Mouse (Mus musculus): ENCODE results near the gene Dnm3. TPM values are rescaled to one million over a fixed set of nuclear protein-coding genes. Genes with fewer than 3 reads are reported as not detected.

Gene Dnm3
- polyA plus RNA-seq, 1 experiment from 2014 or later = 13.7 TPM

DNA sequence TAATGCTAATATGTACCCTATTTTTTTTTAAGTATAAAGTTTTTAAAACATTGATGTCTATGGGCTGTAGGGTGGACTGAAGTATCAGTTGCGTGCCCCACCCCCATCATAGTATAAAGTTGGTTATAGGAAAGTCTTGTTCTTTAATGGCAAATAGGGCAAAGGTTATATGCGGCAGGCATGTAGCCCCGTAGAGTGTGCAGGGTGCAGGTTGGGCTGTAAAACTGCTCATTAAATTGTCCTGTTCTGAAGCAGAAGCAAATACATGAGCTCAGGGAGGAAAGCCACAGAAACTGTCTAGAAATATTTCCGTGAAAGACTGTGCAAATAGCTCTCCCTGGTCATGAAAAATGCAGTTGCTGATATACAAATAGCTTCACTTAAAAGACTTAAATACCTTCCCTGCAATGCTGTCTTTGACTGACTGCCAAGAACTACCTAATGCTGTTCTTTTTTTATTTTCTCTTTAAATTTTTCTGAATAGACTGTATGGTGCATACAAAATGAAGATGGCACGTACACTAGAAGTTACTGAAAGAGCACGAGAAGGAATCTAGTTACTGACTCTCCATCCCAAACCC lies 440.6 kb downstream of the Dnm3 start:
- 35% methylated on average over 6 of the region's 6 CpGs for WGBS
- Histone ChIP-seq H3K4me3 (replicated peaks) (no peak overlapping the region), H3K9ac (no peak overlapping the region), H3K27me3 (no peaks in the 10 kb centered on the region), H3K4me1 (peaks cover 48% of the 10 kb centered on the region), H3K27ac (replicated peaks) (peak overlapping the region; percentile 77), H3K9me3 (replicated peaks) (no peaks in the 10 kb centered on the region), H3K36me3 (no peaks in the 10 kb centered on the region), H3K4me2 (replicated peaks) (no peak overlapping the region)
- ATAC-seq (ENCODE audit: insufficient number of reproducible peaks, low FRiP score, low TSS enrichment, low read depth) = no peak

DNA sequence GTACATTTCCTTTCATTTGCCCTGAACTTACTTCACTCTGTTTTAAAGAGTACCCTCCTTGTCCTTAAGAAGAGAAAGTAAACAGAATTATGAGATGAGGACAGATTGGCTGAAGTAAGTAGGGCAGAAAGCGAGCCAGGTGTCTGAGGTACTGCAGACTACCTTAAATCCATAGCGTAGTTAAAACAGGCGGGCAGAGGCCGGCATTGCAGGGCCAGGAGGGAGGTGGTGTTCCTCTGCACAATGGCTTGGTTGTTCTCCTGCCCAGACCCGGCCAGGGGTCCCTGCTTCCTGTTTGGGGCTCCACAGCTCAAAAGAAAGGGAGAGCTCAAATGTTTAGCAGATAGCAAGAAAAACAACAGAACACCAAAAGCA lies 441.4 kb downstream of the Dnm3 start:
- H3K27ac ChIP-seq (replicated peaks) = peak overlapping the region; percentile 77
- no peak for ATAC-seq (ENCODE audit: insufficient number of reproducible peaks, low FRiP score, low TSS enrichment, low read depth)
- H3K36me3 ChIP-seq = no peaks in the 10 kb centered on the region
- no peak overlapping the region for H3K4me2 ChIP-seq (replicated peaks)
- no peaks in the 10 kb centered on the region for H3K9me3 ChIP-seq (replicated peaks)
- no peak overlapping the region for H3K4me3 ChIP-seq (replicated peaks)
- no peaks in the 10 kb centered on the region for H3K27me3 ChIP-seq
- peaks cover 48% of the 10 kb centered on the region for H3K4me1 ChIP-seq
- 24% methylated on average over 5 of the region's 5 CpGs for WGBS
- H3K9ac ChIP-seq = no peak overlapping the region

DNA sequence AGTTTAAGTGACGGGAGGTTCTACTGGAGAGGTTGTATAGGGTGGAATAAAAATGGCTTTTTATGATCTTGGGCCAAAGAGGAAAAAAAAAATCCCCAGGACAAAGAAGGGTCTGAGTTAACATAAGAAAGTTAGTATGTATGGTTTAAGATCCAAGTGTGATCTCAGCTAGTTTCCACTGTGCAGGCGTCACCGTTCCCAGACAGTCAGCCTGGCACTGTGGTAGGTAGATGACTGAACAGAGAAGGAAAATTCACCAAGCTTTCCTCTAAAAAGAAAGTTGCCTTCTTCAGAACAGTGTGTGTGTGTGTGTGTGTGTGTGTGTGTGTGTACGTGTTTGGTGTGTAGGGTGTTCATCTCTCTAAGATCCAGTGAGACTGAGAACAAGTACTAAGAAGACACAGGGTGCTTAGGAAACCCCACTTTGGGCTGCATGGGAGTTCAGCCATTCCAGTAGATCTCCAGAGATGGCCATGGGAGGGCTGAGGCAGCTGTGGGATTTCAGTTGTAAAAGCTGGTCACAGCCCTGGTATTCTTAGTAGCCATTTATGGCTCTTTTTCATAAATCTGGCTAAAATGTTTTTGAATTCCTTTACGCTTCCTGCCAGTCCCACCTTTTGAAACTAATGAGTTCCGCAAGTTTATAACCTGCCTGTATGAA lies 441.9 kb downstream of the Dnm3 start:
- peak overlapping the region; percentile 77 for H3K27ac ChIP-seq (replicated peaks)
- WGBS = 74% methylated on average over 6 of the region's 6 CpGs
- H3K9me3 ChIP-seq (replicated peaks) = no peaks in the 10 kb centered on the region
- no peak overlapping the region for H3K9ac ChIP-seq
- H3K4me3 ChIP-seq (replicated peaks) = no peak overlapping the region
- H3K4me1 ChIP-seq = peaks cover 48% of the 10 kb centered on the region
- no peak overlapping the region for H3K4me2 ChIP-seq (replicated peaks)
- H3K36me3 ChIP-seq = no peaks in the 10 kb centered on the region
- no peaks in the 10 kb centered on the region for H3K27me3 ChIP-seq
- ATAC-seq (ENCODE audit: insufficient number of reproducible peaks, low FRiP score, low TSS enrichment, low read depth) = no peak

DNA sequence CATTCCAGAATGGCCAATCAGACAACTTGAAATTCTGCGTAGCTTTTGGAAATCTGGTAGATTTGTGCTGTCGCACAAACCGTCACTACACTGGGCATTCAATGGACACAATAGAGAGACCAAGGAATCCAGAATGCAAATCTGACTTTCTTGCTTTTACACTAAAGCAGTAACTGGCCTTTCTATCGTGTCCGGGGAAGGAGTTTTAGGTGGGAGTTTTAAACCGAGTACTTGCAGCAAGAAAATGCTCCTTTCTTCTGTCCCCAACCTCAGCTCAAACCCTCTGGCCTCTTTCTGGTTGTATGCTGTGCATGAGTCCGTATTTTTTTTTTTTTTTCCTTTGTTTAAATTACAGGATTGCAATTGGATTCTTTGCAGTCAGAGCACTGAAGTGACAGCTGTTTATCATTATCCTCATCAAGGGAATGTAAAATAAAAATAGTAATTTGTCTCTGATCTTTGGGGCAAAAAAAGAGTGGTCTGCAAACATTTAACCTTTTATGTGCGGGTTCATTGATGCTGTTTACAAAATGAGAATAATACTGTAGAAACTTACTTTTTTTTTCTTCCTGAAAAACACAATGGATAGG lies 454.1 kb downstream of the Dnm3 start:
- Histone ChIP-seq H3K27me3 (no peaks in the 10 kb centered on the region), H3K36me3 (no peaks in the 10 kb centered on the region), H3K4me3 (replicated peaks) (no peak overlapping the region), H3K27ac (replicated peaks) (peak overlapping the region; percentile 94), H3K9ac (no peak overlapping the region), H3K9me3 (replicated peaks) (no peaks in the 10 kb centered on the region), H3K4me1 (peaks cover 39% of the 10 kb centered on the region), H3K4me2 (replicated peaks) (no peak overlapping the region)
- no peak for ATAC-seq (ENCODE audit: insufficient number of reproducible peaks, low FRiP score, low TSS enrichment, low read depth)
- WGBS = 28% methylated on average over 8 of the region's 8 CpGs

DNA sequence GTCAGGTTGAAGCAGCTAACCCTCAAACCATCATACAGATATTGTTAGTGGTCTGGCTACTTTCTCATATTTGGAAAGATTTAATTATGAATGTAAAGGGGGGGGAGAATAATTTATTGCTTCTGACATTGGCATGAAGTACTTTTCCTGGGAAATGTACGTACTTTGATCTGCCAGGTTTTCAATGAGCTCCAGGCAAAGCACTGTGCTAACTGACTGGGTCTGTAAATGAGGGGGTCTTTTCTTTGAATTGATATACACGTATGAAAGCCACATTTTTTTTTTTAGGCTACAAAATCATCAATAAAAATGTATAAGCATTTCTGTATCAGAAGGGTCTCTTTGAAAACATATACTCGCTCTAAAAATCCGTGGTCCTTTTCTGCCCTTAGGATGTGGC lies 457.1 kb downstream of the Dnm3 start:
- no peak overlapping the region for H3K9ac ChIP-seq
- peak overlapping the region; percentile 94 for H3K27ac ChIP-seq (replicated peaks)
- ATAC-seq (ENCODE audit: insufficient number of reproducible peaks, low FRiP score, low TSS enrichment, low read depth) = no peak

DNA sequence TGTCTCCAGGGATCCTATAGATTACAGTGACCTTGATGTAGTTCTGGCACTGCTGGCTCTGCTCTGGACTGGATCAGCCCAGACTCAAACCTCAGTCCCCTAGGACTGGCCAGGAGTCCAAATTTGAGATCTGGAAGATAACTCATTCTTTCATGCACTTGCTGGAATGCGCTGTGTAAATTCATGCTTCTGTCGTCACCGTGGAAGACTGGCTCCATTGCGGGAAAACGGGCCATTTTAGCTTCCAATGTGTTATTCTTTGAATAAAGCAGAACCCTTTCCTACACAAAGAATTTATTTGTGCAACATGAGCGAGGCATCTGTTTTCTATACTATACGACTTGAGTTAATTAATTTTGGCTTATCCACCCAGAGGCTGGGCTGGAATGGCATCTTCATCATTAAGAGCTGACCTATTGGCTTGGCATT lies 457.5 kb downstream of the Dnm3 start:
- peak; percentile 81 for ATAC-seq (ENCODE audit: insufficient number of reproducible peaks, low FRiP score, low TSS enrichment, low read depth)
- Histone ChIP-seq H3K27me3 (no peaks in the 10 kb centered on the region), H3K36me3 (no peaks in the 10 kb centered on the region), H3K4me2 (replicated peaks) (no peak overlapping the region), H3K9ac (no peak overlapping the region), H3K4me3 (replicated peaks) (no peak overlapping the region), H3K27ac (replicated peaks) (peak overlapping the region; percentile 94), H3K4me1 (peaks cover 61% of the 10 kb centered on the region), H3K9me3 (replicated peaks) (no peaks in the 10 kb centered on the region)
- WGBS = 35% methylated on average over 7 of the region's 7 CpGs

More for the DNA sequence above, 457.1 kb downstream of the Dnm3 start:
- 22% methylated on average over 4 of the region's 4 CpGs for WGBS
- Histone ChIP-seq H3K36me3 (no peaks in the 10 kb centered on the region), H3K4me2 (replicated peaks) (no peak overlapping the region), H3K27me3 (no peaks in the 10 kb centered on the region), H3K4me1 (peaks cover 57% of the 10 kb centered on the region), H3K9me3 (replicated peaks) (no peaks in the 10 kb centered on the region), H3K4me3 (replicated peaks) (no peak overlapping the region)

DNA sequence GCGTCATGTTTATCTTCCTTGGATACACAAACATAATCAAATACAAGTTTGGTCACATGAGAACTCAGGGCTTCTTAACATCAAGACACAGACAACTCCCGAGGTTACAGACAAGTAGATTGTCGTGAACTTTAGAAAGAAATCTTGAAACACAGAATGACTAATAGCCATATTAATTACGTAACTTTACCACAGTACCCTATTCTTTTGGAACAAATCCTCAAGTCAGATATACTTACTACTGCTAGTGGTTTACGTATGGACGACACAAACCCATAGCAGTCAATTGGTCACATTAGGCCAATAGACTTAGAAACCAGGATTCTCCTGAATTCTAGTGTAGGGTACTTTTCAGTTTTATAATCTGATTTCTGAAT lies 459.2 kb downstream of the Dnm3 start:
- 53% methylated on average over 6 of the region's 6 CpGs for WGBS
- Histone ChIP-seq H3K27me3 (no peaks in the 10 kb centered on the region), H3K9me3 (replicated peaks) (no peaks in the 10 kb centered on the region), H3K9ac (no peak overlapping the region), H3K4me1 (peaks cover 68% of the 10 kb centered on the region), H3K27ac (replicated peaks) (peak overlapping the region; percentile 94), H3K4me3 (replicated peaks) (no peak overlapping the region), H3K36me3 (no peaks in the 10 kb centered on the region), H3K4me2 (replicated peaks) (no peak overlapping the region)
- ATAC-seq (ENCODE audit: insufficient number of reproducible peaks, low FRiP score, low TSS enrichment, low read depth) = no peak

DNA sequence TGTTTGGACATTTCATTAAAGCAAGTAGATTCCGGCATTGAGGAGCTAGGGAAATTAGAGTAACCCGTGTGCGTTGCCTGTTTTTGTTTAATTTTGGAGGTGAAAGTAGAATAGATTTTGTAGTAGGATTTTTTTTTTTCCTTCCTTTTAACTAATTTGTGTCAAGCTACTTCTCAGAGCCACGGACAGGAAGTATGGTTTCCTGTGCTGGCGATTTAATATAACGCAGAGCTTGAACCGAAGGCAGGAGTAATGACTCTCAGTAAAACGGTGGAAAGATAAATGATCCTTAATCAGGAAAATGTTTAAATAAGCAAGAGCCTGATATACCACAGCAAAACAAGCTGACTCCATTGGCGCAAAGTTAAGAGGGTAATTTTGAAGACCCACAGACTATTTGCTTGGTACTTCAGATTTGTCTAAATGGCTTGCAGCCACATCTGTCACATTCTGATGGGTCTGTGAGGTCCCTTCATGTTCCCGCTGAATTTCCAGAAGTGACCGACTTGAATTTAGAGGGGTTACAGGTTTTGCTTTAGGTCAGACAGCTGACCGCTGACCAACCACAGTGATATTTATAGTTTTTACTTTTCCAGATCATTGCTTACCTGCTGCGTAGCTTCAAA lies 459.7 kb downstream of the Dnm3 start:
- H3K36me3 ChIP-seq = no peaks in the 10 kb centered on the region
- 32% methylated on average over 13 of the region's 13 CpGs for WGBS
- no peak overlapping the region for H3K4me2 ChIP-seq (replicated peaks)
- no peak overlapping the region for H3K9ac ChIP-seq
- ATAC-seq (ENCODE audit: insufficient number of reproducible peaks, low FRiP score, low TSS enrichment, low read depth) = no peak
- H3K9me3 ChIP-seq (replicated peaks) = no peaks in the 10 kb centered on the region
- no peak overlapping the region for H3K4me3 ChIP-seq (replicated peaks)
- H3K27ac ChIP-seq (replicated peaks) = peak overlapping the region; percentile 94
- H3K27me3 ChIP-seq = no peaks in the 10 kb centered on the region
- H3K4me1 ChIP-seq = peaks cover 68% of the 10 kb centered on the region

DNA sequence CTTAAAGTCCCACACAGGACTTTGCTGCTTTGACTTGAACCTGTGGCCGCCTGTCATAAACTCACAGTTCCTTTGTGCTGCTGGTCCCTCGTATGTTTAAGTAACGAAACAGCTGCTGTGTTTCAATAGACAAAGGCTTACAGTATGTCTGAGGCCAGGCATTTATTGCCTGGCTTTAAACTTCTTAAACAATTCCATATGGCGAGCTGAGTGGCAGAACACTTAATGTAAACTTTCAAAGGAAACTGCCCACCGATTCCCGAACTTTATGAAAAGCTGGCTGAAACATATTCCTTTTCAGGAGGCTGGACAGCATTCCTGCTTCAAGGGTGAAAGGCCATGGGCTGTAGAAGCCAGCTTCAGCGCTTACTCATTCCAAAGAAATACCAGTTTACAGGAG lies 460.9 kb downstream of the Dnm3 start:
- no peak overlapping the region for H3K4me2 ChIP-seq (replicated peaks)
- H3K4me3 ChIP-seq (replicated peaks) = no peak overlapping the region
- H3K9me3 ChIP-seq (replicated peaks) = no peaks in the 10 kb centered on the region
- H3K9ac ChIP-seq = no peak overlapping the region
- peaks cover 65% of the 10 kb centered on the region for H3K4me1 ChIP-seq
- peak; percentile 41; the same call in 1 of the 2 replicates for ATAC-seq (ENCODE audit: insufficient number of reproducible peaks, low FRiP score, low TSS enrichment, low read depth)
- no peaks in the 10 kb centered on the region for H3K27me3 ChIP-seq
- no peaks in the 10 kb centered on the region for H3K36me3 ChIP-seq
- peak overlapping the region; percentile 94 for H3K27ac ChIP-seq (replicated peaks)
- WGBS = 22% methylated on average over 7 of the region's 7 CpGs

DNA sequence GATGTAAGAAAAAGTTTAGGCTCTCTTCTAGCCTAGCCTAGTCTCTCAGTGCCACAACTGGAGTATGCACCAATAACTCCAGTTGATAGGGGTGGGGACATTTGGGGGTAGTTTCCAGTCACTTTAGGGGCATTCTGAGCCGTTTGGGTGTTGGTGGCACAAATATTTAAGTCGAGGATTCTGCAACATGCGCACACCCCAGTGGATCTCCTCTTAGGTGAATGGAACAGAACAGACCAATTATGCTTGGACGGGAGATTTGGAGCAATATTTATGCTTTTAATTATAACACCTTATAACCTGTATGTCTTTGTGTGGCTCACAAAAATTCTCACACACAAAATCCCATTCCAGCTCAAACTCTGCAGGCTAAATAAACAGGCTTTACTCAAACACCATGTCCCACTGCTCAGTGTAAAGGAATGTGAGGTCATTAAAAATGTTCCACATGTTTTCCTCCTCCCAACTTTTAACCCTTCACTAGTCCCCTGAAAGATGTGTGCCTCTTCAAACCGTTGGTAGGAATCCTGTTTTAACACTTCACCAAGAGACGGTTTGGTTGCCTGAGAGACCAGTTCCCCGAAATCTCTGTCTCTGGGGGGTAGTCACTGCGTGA lies 462.5 kb downstream of the Dnm3 start:
- H3K36me3 ChIP-seq = no peaks in the 10 kb centered on the region
- no peaks in the 10 kb centered on the region for H3K27me3 ChIP-seq
- ATAC-seq (ENCODE audit: insufficient number of reproducible peaks, low FRiP score, low TSS enrichment, low read depth) = no peak
- peak overlapping the region; percentile 94 for H3K27ac ChIP-seq (replicated peaks)
- no peaks in the 10 kb centered on the region for H3K9me3 ChIP-seq (replicated peaks)
- H3K9ac ChIP-seq = no peak overlapping the region
- no peak overlapping the region for H3K4me2 ChIP-seq (replicated peaks)
- H3K4me1 ChIP-seq = peaks cover 60% of the 10 kb centered on the region
- no peak overlapping the region for H3K4me3 ChIP-seq (replicated peaks)
- WGBS = 30% methylated on average over 8 of the region's 8 CpGs

DNA sequence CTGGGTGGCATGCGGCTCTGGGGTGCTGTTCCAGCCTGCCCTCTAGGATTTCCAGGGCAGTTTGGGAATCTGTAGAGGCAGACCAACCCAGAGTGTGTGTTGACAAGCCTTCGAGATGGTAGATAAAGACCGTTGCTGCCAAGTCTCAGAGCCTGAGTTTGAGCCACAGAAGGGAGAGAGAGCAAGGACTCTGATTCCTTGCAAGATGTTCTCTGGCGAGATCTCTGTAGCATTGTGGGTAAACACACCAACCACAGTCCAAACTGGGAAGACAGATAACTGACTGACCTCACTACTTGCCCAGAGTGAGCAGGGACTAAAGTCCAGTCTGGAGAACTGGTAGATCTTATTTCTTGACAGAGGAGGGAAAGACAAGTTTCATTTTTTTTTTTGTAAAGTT lies 464.3 kb downstream of the Dnm3 start:
- Histone ChIP-seq H3K4me3 (replicated peaks) (no peak overlapping the region), H3K4me2 (replicated peaks) (no peak overlapping the region), H3K36me3 (no peaks in the 10 kb centered on the region), H3K4me1 (peaks cover 65% of the 10 kb centered on the region), H3K27me3 (no peaks in the 10 kb centered on the region), H3K9me3 (replicated peaks) (no peaks in the 10 kb centered on the region), H3K9ac (no peak overlapping the region), H3K27ac (replicated peaks) (peak overlapping the region; percentile 45; the same call in 1 of the 2 replicates)
- WGBS = 55% methylated on average over 4 of the region's 4 CpGs
- no peak for ATAC-seq (ENCODE audit: insufficient number of reproducible peaks, low FRiP score, low TSS enrichment, low read depth)

Data from embryonic facial prominence, embryonic 15.5 days (tissue).